Mouse (Mus musculus) liver, postnatal 0 days (tissue): ENCODE results near the gene Ppil3. TPM values are rescaled to one million over a fixed set of nuclear protein-coding genes. Genes with fewer than 3 reads are reported as not detected.

Experiments
- ATAC-seq: fragments of 200-750 bp; cut with Nextera tagmentation; 2 replicates; pipeline ENCODE4 v1.8.0; 2017; ENCODE audit warnings: mild to moderate bottlenecking, moderate library complexity
- DNase-seq: peaks from one replicate; pipeline ENCODE4 v3.0.0-alpha.2; 2016
- H3K27ac ChIP-seq: fragments of 300-500 bp; sonication (generic); 2 replicates; pipeline ENCODE4 v1.5.1; 2014; ENCODE audit warnings: antibody characterized with exemption, moderate library complexity, mild to moderate bottlenecking, low read depth
- H3K27me3 ChIP-seq: fragments of 300-500 bp; sonication (generic); 2 replicates; pipeline ENCODE4 v1.6.1; 2014; ENCODE audit warnings: low read length, control low read depth, mixed read lengths; ENCODE audit not compliant: insufficient read depth
- H3K36me3 ChIP-seq: fragments of 300-500 bp; sonication (generic); replicated peaks from 2 replicates; pipeline ENCODE4 v1.6.1; 2014; ENCODE audit warnings: mild to moderate bottlenecking, control low read depth, low read length, moderate library complexity, mixed read lengths; ENCODE audit not compliant: insufficient read depth
- H3K4me1 ChIP-seq: fragments of 300-500 bp; sonication (generic); 2 replicates; pipeline ENCODE4 v1.6.1; 2014; ENCODE audit warnings: antibody characterized with exemption, mild to moderate bottlenecking, control low read depth; ENCODE audit not compliant: insufficient read depth
- H3K4me2 ChIP-seq: fragments of 300-500 bp; sonication (generic); 2 replicates; pipeline ENCODE4 v1.6.1; 2014; ENCODE audit warnings: low read depth, mild to moderate bottlenecking, low read length, moderate library complexity, mixed read lengths
- H3K4me3 ChIP-seq: fragments of 300-500 bp; sonication (generic); 2 replicates; pipeline ENCODE4 v1.5.1; 2014; ENCODE audit warnings: low read depth, low read length
- H3K9ac ChIP-seq: fragments of 300-500 bp; sonication (generic); replicated peaks from 2 replicates; pipeline ENCODE4 v1.6.1; 2014; ENCODE audit warnings: mild to moderate bottlenecking, moderate library complexity
- H3K9me3 ChIP-seq: fragments of 300-500 bp; sonication (generic); 2 replicates; pipeline ENCODE4 v1.6.1; 2016; ENCODE audit warnings: mild to moderate bottlenecking, control low read depth, low read length, mixed read lengths
- CTCF ChIP-seq: sonication (generic); IDR thresholded peaks from 2 replicates; pipeline ENCODE4 v1.5.1; 2016; ENCODE audit warnings: antibody characterized with exemption, low read depth
- EP300 ChIP-seq: IDR thresholded peaks from 2 replicates; pipeline ENCODE4 v1.6.1; 2016; ENCODE audit warnings: antibody characterized with exemption, low read depth, mild to moderate bottlenecking
- WGBS: fragments of 180-500 bp; shearing (Covaris S2); extraction: QIAGEN DNeasy Blood & Tissue Kit; methylation state at CpG from one replicate; pipeline ENCODE4 v1.1.7; 2014; ENCODE audit not compliant: insufficient replicate concordance; 5-methylcytosine and 5-hydroxymethylcytosine counted together
- polyA plus RNA-seq: library from polyadenylated mRNA; unstranded; fragments of >200 nt; fragmentation: Nextera tagmentation; extraction: Ambion mirVana; gene quantifications from 2 replicates; pipeline ENCODE4 v1.2.1, GENCODE M21; 2015

Ppil3 gene
- polyA plus RNA-seq, 1 experiment from 2014 or later: 17.4 TPM

DNA sequence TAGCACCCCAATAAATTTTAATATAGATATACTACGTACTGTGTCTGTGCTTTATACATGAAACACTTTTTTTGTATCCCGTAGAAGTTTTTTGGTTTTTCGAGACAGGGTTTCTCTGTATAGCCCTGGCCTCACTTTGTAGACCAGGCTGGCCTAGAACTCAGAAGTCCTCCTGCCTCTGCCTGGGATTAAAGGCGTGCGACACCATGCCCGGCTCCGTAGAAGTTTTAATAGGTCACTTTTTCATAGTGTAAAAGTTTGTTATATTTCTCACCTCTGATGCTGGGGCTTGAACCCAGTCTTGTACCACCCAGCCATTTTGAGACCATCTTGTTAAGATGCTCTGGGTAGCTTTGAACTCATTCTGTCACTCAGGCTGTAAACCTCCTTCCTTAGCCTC lies 38.0 kb downstream of the Ppil3 start:
- peak; percentile 10 for DNase-seq
- Histone ChIP-seq H3K9ac (no peak overlapping the region), H3K27me3 (no peaks in the 10 kb centered on the region), H3K4me3 (no peak overlapping the region), H3K36me3 (peaks cover 57% of the 10 kb centered on the region), H3K27ac (no peak overlapping the region), H3K4me1 (no peaks in the 10 kb centered on the region), H3K9me3 (no peaks in the 10 kb centered on the region), H3K4me2 (no peak overlapping the region)
- 96% methylated on average over 7 of the region's 7 CpGs for WGBS
- TF ChIP-seq EP300: no peak
- ATAC-seq: no peak

DNA sequence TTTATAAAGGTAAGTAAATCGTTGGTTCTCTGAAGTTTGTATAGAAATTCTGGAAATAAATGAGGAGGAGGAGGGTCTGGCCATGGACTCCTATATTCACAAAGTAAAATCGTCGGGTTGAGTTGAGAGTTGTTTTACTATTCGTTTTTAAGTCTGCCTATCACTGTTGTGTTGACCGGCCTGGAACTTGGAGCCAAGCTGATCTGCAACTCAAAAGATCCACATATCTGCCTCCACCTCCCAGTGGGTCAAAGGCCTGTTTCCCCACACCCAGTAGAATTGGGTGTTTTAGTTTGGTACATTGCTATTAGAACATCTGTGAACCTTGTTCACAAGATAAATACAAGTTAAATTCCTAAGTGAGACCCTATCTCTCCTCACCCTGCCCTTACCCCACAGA lies 41.5 kb downstream of the Ppil3 start:
- no peak for TF ChIP-seq CTCF
- no peak for TF ChIP-seq EP300
- ATAC-seq: no peak
- no peak overlapping the region for H3K9ac ChIP-seq
- no peak overlapping the region for H3K27ac ChIP-seq
- H3K27me3 ChIP-seq: no peaks in the 10 kb centered on the region
- H3K4me3 ChIP-seq: no peak overlapping the region
- H3K36me3 ChIP-seq: peaks cover 56% of the 10 kb centered on the region
- DNase-seq: peak; percentile 7
- no peak overlapping the region for H3K4me2 ChIP-seq
- H3K4me1 ChIP-seq: no peaks in the 10 kb centered on the region
- WGBS: 83% methylated on average over 5 of the region's 5 CpGs
- H3K9me3 ChIP-seq: no peaks in the 10 kb centered on the region

DNA sequence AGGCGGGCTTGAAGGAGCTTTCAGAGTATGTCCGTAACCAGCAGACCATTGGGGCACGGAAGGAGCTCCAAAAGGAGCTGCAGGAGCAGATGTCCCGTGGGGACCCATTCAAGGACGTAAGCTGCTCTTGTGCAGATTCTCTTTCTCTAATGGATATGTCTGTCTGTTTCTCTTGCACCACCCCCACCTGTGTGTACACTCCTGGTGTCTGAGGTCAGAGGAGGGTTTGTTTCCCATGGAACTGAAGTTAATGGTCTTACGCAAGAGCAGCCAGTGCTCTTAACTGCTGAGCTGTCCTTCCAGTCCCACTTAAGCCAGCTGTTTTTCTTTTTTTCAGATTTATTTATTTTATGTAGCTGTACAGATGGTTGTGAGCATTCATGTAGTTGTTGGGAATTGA lies 43.9 kb downstream of the Ppil3 start:
- Histone ChIP-seq H3K4me1 (no peaks in the 10 kb centered on the region), H3K4me3 (no peak overlapping the region), H3K36me3 (peaks cover 73% of the 10 kb centered on the region), H3K27me3 (no peaks in the 10 kb centered on the region), H3K4me2 (no peak overlapping the region), H3K9ac (no peak overlapping the region), H3K27ac (no peak overlapping the region), H3K9me3 (no peaks in the 10 kb centered on the region)
- 75% methylated on average over 6 of the region's 6 CpGs for WGBS
- ATAC-seq: peak; percentile 94
- TF ChIP-seq EP300 (no peak), CTCF (no peak)
- DNase-seq: peak; percentile 42

DNA sequence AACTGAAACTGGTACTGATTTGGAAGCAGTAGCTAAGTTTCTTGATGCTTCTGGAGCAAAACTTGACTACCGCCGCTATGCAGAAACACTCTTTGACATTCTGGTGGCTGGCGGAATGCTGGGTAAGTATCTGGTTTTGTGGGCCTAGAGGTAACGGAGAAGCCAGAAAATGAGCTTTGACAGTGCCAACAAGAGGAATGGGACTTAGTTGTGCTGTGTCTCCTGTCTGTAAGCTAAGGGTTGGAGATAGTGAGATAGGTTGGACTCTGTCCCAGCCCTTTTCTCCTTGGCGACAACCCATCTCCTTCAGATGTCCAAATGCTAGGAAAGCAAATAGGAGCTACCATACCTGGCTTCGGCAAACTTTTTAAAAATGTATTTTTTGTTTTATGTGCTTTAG lies 47.6 kb downstream of the Ppil3 start:
- DNase-seq: no peak
- Histone ChIP-seq H3K27me3 (no peaks in the 10 kb centered on the region), H3K27ac (no peak overlapping the region), H3K4me1 (peaks cover 12% of the 10 kb centered on the region), H3K4me2 (no peak overlapping the region), H3K36me3 (peaks cover 66% of the 10 kb centered on the region), H3K4me3 (no peak overlapping the region), H3K9ac (no peak overlapping the region), H3K9me3 (no peaks in the 10 kb centered on the region)
- WGBS: 91% methylated on average over 6 of the region's 6 CpGs
- ATAC-seq: no peak
- TF ChIP-seq CTCF: no peak
- no peak for TF ChIP-seq EP300

DNA sequence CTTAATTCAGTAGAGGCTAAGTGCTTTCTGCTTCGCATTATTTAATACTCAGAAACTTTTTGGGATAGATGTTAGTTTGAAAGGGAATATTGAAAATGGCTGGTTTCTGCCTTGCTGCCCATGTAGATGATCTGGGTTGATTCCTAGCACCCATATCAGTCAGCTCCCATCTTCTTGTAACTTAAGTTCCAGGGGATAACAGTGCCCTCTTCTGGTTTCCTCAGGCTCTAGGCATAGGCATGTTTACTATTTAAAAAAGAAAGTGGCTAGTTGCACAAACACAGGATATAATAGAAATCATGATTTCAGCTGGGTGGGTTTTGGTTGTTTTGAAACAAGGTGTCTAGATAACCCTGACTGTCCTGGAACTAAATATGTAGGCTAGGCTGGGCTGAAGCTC lies 49.1 kb downstream of the Ppil3 start:
- H3K27ac ChIP-seq: no peak overlapping the region
- peaks cover 60% of the 10 kb centered on the region for H3K36me3 ChIP-seq
- no peak overlapping the region for H3K4me2 ChIP-seq
- H3K4me1 ChIP-seq: peaks cover 19% of the 10 kb centered on the region
- H3K4me3 ChIP-seq: no peak overlapping the region
- DNase-seq (no peak), ATAC-seq (no peak)
- H3K9me3 ChIP-seq: no peaks in the 10 kb centered on the region
- no peaks in the 10 kb centered on the region for H3K27me3 ChIP-seq
- WGBS: 93% methylated on average over 1 of the region's 1 CpGs
- no peak overlapping the region for H3K9ac ChIP-seq
- TF ChIP-seq CTCF (peak; percentile 37), EP300 (no peak)

GRCm38 (mm10) chr1:58395341-58395740 lies 49.9 kb downstream of the Ppil3 start:
- Histone ChIP-seq H3K36me3 (peaks cover 52% of the 10 kb centered on the region), H3K4me2 (no peak overlapping the region), H3K9ac (no peak overlapping the region), H3K4me3 (no peak overlapping the region), H3K27ac (no peak overlapping the region), H3K9me3 (no peaks in the 10 kb centered on the region), H3K4me1 (peaks cover 20% of the 10 kb centered on the region), H3K27me3 (no peaks in the 10 kb centered on the region)
- ATAC-seq (no peak), DNase-seq (no peak)
- WGBS: 89% methylated on average over 3 of the region's 3 CpGs
- TF ChIP-seq EP300 (no peak), CTCF (no peak)
